Mouse (Mus musculus) ES-CJ7 (cell line): Measurements from ENCODE around the gene Tiam1.

Source experiments
- DNase-seq: peaks from one replicate; pipeline ENCODE4 v3.0.0; 2011; ENCODE audit warnings: low read depth, low spot score

Gene Tiam1

DNA sequence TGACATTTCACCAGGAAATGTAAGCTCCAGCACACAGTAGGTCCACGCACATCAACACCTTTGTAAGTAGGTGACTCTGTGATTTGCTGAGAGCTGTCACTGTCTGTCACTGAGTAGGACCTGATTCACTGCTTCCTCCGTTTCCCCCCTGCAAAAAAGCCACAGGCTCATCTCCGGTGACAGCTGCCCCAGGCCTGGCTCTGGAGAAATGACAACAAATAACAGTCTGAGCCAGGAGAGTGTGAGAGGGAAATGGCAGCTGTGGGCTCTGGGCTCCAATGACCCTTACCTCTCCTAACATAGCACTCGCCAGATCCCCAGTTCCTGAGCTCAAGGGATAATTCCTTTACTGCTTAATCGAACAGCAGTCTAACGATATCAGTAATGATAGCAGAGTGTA, 301.7 kb downstream of the Tiam1 start:
- DNase-seq, result no peak

- DNase-seq, result peak; percentile 25
These were observed 303.2 kb downstream of the Tiam1 start for GRCm38 (mm10) chr16:89840361-89840760.

DNA sequence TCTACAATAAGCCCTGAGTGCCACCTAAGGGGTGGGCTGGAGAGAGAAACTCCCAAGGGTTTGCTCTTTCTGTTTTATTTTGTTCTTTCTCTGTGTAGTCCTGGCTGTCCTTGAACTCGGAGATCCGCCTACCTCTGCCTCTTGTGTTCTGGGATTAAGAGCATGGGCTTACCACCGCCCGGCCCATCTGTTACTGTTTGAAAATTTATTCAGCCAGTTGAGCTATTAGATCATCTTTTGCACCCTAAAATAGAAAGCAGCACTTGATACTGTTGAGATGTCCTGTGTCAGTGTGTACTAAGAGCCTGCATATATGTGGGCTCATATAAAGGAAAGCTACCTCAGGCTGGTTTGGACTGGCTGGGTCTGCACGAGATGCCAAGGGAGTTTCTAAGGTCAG, 303.7 kb downstream of the Tiam1 start:
- DNase-seq, result no peak

DNA sequence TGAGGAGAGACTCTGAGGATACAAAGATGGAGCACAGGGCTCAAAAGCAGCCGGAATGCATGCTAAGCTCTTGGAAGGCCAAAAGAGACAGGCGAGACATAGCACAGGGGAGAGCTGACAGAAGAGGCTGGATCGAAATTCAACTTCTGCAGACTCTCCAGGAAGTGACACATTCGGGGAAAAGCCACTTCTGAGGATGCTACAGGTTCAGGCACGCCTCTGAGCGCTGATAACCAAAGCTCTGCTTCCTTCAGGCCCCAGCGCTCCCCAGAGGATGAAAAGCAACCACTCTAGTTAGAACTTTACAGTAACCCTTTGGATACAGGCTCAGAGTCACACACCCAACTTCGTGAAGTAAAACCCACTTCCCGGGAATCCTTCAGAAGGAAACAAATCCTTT, 306.5 kb downstream of the Tiam1 start:
- DNase-seq, result no peak

DNA sequence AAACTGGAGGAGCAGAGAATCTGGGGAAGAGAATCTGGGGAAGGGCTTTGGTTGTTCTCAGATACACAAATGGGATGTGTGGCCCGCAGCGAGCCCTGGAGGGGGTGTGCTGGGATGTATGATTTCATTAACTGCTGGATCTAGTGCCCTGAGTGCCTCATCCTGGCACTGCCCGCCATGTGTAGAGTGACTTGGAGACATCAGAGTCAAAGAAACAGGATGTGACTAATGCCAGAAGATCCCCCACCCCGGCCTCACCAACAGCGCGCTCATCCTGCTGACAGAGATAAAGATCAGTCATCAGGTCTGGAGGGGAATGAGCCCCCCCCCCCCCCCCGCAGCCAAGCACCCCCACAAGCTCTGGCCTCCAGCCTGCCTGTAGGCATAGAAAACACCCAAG, 308.0 kb downstream of the Tiam1 start:
- no peak for DNase-seq

DNA sequence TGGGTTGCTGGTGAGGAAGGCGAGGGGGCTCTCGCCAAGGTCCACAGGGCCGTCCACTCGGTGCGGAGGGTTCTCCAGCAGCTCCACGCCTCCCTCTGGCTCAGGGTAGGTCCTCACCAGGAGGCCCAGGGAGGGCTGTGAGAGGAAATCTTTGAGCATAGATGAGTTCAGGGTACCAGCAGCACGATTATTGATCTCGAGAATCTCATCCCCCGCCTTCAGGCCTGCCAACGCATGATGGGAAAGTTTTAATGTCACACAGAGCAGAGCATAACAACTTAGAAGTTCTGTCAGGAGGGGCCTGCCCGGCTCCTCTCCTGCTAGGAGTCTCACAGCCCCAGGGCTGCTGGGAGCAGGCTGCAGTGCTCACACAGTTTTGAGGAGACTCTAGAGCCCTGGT, 310.6 kb downstream of the Tiam1 start:
- no peak for DNase-seq

DNA sequence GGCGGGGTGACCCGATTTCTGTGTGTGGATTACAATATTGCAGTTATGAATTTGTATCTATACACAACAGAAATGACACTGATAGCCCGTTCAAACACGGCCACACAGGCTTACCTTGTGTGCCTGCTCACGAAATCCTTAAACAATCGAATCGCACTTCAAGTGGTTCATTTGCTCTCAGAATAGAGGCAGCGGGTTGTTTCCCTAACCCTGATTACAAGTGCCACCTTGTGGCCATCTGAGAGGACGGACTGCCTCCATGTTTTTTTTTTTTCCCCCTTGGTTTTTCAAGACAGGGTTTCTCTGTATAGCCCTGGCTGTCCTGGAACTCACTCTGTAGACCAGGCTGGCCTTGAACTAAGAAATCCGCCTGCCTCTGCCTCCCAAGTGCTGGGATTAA, 312.4 kb downstream of the Tiam1 start:
- DNase-seq, result peak; percentile 59

- DNase-seq, result no peak
These were observed 313.3 kb downstream of the Tiam1 start for GRCm38 (mm10) chr16:89830221-89830648.

DNA sequence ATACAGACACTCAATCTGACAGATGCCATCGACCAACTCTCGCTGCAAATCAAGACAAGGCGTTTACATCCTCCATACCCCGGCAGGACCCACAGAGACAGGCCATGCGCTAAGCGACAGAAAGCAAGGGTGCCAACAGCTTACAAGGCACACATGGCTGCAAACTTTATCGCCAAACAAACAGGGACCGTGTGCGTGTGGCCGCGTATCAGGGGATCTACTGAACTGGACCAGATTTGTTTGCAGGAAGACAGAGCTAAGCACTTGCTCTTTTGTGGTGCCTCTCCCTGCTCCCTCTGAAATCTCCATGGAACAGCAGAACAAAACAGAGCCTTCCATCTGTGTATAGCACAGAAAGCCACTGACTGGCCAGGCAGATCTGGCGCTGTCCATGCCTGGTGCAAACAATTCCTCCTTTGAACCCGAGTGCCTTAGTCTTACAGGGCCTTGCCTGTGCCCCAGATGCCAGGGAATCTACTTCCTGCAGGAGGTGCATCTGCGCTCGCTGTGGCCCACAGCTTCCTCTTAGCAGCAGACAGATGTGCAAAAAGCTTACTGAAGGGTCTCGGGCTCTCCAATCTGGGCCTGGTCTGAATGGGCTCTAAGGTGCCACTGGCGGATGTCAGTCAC, 316.0 kb downstream of the Tiam1 start:
- no peak for DNase-seq

- DNase-seq, result no peak
These were observed 317.7 kb downstream of the Tiam1 start for GRCm38 (mm10) chr16:89825875-89826274.

GRCm38 (mm10) chr16:89822882-89823281, 320.7 kb downstream of the Tiam1 start:
- DNase-seq, result no peak

DNA sequence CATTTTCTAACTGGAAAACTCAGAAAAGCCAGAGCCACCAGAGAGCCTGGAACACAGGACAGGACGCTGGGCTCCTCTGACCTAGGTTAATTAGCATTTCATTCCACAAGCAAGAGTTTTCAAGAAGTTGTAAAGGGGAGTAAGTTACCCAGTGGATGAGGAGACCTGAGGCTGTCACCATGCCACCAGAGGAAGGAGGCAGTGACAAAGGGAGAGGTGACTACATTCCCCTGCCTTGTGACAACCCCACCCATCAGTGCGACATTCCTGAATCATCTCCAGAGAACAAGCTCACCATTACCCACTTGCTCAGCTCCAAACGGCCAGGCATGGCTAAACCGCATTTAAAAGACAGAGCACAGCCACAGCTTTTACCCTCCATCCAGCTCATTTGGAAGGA, 324.9 kb downstream of the Tiam1 start:
- DNase-seq, result peak; percentile 14

DNA sequence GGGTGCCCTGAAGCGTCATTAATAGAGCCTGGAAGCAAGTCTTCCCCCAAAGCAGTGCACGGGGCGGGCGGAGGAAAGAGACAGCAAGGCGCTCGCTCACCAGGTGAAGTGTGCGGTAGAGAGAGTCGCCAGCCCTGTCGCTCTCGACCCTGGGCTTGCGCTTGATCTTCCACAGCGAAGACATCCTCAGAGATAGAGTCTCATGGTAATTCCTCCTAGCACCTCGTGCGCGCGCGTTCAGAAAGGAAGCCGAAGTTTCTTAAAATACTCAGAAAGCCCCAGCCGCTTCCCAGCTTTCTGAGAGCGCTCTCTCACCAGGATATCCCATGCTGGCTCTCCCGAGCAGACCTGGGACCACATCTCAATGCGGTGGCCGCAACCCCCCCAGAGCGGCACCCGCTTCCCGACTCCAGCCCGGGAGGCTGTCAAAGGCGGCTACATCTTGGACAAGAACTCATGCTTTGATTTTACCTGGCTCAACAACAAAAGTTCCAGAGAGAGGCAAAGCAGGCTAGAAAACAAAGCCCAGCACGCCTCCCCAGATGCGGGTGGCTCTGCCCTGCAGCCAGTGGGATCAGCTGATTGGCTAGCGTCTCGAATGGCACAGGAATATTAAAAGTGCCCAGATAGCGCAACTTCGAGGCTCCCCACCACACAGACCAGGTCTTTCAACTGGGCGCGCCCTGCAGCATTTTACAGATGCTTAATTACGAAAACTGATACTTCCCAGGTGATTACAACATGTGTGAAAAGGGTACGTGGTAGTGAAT, 325.5 kb downstream of the Tiam1 start:
- no peak for DNase-seq

DNA sequence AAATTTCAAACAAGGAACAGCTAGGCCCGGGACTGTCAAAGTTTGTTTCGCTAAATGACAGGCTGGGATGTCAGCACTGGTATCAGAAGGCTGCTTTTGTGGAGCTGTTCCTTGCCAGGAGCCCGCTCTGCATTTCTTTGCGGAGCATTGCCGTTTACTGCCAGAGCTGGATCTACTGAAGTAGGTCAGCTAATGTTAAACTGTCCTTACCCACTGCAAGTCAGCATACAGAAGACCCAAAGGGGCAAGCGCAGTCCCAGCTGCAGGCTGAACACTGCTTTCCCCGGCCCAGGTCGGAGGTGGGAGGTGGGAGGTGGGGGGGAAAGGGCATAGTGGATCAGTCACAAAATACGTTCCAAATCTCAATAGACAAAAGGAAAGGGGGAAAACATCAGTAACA, 326.3 kb downstream of the Tiam1 start:
- DNase-seq, result no peak

GRCm38 (mm10) chr16:89816506-89817172, 326.9 kb downstream of the Tiam1 start:
- no peak for DNase-seq

DNA sequence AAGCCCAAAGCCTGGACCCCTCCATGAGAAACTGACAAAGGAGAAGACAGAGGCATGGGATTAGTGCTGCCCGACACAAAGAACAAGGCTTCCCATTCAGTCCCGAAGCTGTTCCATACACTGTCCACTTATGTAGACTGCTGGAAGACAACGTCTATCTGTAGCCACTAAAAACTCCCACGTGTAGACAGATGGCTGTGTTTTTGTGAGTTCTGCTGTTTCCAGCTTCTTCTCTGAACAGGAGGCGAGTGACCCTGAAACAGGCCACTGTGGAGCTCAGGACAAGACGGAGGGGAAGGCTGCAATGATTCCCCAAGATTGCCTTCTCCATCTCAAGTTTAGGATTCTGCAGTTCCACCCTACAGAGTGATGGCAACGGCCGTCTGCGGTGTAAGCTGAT, 330.0 kb downstream of the Tiam1 start:
- DNase-seq, result no peak

GRCm38 (mm10) chr16:89812891-89813290, 330.7 kb downstream of the Tiam1 start:
- DNase-seq, result no peak

DNA sequence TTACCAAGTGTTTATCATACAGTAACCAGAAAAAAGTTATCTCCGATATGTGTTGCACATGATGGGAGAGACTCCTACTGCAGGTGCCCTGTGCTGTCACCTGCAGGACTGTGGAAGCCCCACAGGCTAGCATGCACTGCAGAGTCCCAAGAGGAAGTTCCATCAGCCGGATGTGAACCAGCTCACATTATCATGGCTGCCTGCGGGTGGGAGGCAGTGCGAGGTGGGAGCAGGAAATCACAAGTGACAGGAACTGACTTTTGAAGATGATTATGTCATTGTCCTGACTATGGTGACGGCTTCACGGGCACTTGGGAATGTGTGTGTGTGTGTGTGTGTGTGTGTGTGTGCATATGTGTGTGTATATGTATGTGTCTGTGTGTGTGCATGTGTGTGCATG, 333.2 kb downstream of the Tiam1 start:
- DNase-seq, result no peak

DNA sequence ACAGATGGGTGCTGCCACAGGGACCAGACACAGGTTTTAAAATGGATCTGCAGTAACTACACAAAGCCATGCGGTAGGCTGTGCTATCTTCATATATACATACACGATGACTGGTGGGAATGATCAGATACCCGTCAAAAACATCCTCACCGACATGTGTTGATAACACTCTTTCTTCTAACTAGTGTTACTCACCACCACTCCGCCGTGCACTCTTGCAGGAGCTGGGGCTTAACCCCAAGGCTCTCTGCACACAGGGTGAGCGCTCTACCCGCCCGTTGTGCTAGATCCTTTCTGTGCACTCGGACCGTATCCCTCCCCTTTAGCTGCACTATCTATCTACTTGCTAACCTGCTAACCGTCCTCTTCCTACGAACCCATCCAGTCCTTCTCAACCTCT, 335.4 kb downstream of the Tiam1 start:
- DNase-seq, result no peak

- DNase-seq, result no peak
These were observed 337.6 kb downstream of the Tiam1 start for GRCm38 (mm10) chr16:89805946-89806345.

- DNase-seq, result no peak
These were observed 338.4 kb downstream of the Tiam1 start for GRCm38 (mm10) chr16:89805210-89805609.

DNA sequence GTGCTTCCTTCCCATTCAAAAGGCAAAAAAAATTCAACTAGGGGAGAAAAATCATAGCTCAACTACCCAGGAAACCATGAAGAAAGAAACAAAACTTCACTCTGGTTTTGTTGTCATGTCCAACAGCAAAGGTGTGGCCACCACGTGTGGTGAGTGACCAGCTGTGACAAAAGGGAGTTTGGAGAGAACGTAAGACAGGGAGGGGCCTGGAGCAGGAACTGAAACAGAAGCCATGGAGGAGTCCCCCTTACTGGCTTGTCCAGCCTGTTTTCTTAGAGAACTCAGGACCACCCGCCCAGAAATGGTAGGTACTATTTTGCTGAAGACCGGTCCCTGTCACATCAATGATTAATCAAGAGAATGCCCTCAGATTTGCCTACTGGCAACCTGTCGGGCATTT, 342.1 kb downstream of the Tiam1 start:
- DNase-seq, result no peak

DNA sequence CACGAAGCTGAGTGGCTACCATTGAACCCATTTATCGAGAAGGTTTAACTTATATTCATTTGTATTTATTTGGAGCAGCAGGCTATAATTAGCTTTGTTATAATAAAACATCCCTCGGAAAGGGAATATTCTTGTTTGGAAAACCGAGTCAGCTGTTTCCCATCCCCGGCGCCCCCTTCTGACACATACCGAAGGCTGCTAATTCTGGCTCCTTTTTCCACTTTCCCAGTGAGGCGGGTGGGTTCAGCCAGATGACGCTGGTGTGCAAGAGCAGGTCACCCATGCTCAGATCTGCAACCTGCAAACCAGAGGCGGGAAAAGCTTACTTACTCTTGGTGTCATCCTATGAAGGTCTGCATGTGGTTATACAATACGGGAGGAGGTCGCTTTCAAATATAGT, 343.8 kb downstream of the Tiam1 start:
- no peak for DNase-seq
